Mouse (Mus musculus) hindbrain, embryonic 12.5 days (tissue): ENCODE results near the gene Fhit. TPM values are rescaled to one million over a fixed set of nuclear protein-coding genes. Genes with fewer than 3 reads are reported as not detected.

ENCODE experiments used
- ATAC-seq: fragments of 200-750 bp; cut with Nextera tagmentation; 2 replicates; pipeline ENCODE4 v1.8.0; 2017; ENCODE audit warnings: moderate TSS enrichment; ENCODE audit not compliant: low FRiP score
- H3K27ac ChIP-seq: fragments of 300-500 bp; sonication (generic); 2 replicates; pipeline ENCODE4 v1.5.1; 2016; ENCODE audit warnings: mild to moderate bottlenecking
- H3K27me3 ChIP-seq: fragments of 300-500 bp; sonication (generic); 2 replicates; pipeline ENCODE4 v1.6.1; 2016; ENCODE audit warnings: mild to moderate bottlenecking
- H3K36me3 ChIP-seq: fragments of 300-500 bp; sonication (generic); 2 replicates; pipeline ENCODE4 v1.6.1; 2016; ENCODE audit warnings: mild to moderate bottlenecking
- H3K4me1 ChIP-seq: fragments of 300-500 bp; sonication (generic); 2 replicates; pipeline ENCODE4 v1.6.1; 2016
- H3K4me2 ChIP-seq: fragments of 300-500 bp; sonication (generic); replicated peaks from 2 replicates; pipeline ENCODE4 v1.6.1; 2016; ENCODE audit warnings: mild to moderate bottlenecking
- H3K4me3 ChIP-seq: fragments of 300-500 bp; sonication (generic); 2 replicates; pipeline ENCODE4 v1.5.1; 2016; ENCODE audit warnings: mild to moderate bottlenecking
- H3K9ac ChIP-seq: fragments of 300-500 bp; sonication (generic); 2 replicates; pipeline ENCODE4 v1.6.1; 2016; ENCODE audit warnings: mild to moderate bottlenecking, moderate library complexity
- H3K9me3 ChIP-seq: fragments of 300-500 bp; sonication (generic); replicated peaks from 2 replicates; pipeline ENCODE4 v1.6.1; 2016; ENCODE audit warnings: mild to moderate bottlenecking
- WGBS: fragments of 180-500 bp; shearing (Covaris S2); methylation state at CpG from one replicate; pipeline ENCODE4 v1.1.7; 2016; 5-methylcytosine and 5-hydroxymethylcytosine counted together
- polyA plus RNA-seq: library from polyadenylated mRNA; unstranded; fragments of >200 nt; fragmentation: Nextera tagmentation; extraction: Ambion mirVana; gene quantifications from 2 replicates; pipeline ENCODE4 v1.2.1, GENCODE M21; 2016

Gene Fhit
- polyA plus RNA-seq, 1 experiment from 2014 or later: 5.5 TPM

DNA sequence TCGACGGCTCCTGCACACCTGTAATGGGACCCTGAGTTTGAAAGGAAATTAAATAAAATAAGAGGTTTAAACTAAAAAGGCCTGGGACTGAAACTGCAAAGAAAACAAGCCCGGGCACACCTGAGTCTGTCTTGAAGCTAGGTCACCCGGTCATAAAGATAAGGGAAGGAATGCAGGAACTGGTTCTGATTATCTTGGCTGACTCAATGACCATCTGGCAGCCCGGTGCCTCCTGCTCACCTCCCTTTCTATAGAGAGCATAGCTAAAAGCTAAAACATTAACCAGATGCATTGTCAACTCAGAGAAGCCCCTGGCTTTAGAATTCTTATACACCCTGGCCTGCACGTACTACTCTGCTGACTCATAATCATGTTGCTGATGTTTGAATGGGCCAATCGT lies 1032.7 kb downstream of the Fhit start:
- Histone ChIP-seq H3K27me3 (no peaks in the 10 kb centered on the region), H3K9ac (no peak overlapping the region), H3K9me3 (no peaks in the 10 kb centered on the region), H3K36me3 (no peaks in the 10 kb centered on the region), H3K4me2 (no peak overlapping the region), H3K4me1 (no peaks in the 10 kb centered on the region), H3K4me3 (no peak overlapping the region), H3K27ac (no peak overlapping the region)
- WGBS: 88% methylated on average over 7 of the region's 7 CpGs
- no peak for ATAC-seq

- Histone ChIP-seq H3K9ac (no peak overlapping the region), H3K4me1 (no peaks in the 10 kb centered on the region), H3K27ac (no peak overlapping the region), H3K9me3 (no peaks in the 10 kb centered on the region), H3K4me2 (no peak overlapping the region), H3K4me3 (no peak overlapping the region), H3K36me3 (no peaks in the 10 kb centered on the region), H3K27me3 (no peaks in the 10 kb centered on the region)
- ATAC-seq: no peak
Observed at GRCm38 (mm10) chr14:10126536-10126935, 1035.3 kb downstream of the Fhit start.

- H3K4me1 ChIP-seq: no peaks in the 10 kb centered on the region
- no peaks in the 10 kb centered on the region for H3K36me3 ChIP-seq
- no peak overlapping the region for H3K9ac ChIP-seq
- H3K9me3 ChIP-seq: no peaks in the 10 kb centered on the region
- WGBS: 77% methylated on average over 4 of the region's 4 CpGs
- no peaks in the 10 kb centered on the region for H3K27me3 ChIP-seq
- no peak overlapping the region for H3K27ac ChIP-seq
- ATAC-seq: no peak
- no peak overlapping the region for H3K4me3 ChIP-seq
- H3K4me2 ChIP-seq: no peak overlapping the region
Observed at GRCm38 (mm10) chr14:10122176-10122575, 1039.7 kb downstream of the Fhit start.

DNA sequence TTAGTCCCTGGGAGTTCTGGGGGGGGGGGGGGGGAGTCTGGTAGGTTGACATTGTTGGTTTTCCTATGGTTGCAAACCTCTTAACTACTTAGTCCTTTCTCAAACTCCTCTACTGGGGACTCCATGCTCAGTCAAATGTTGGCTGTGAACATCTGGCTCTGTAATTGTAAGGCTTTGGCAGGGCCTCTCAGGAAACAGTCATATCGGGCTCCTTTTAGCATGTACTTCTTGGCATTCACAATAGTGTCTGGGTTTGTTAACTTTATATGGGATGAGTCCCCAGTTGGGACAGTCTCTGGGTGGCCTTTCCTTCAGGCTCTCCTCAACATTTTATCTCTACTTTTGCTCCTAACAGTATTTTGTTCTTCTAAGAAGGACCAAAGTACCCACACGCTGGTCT lies 1065.6 kb downstream of the Fhit start:
- ATAC-seq: no peak
- Histone ChIP-seq H3K4me3 (no peak overlapping the region), H3K36me3 (no peaks in the 10 kb centered on the region), H3K27me3 (no peaks in the 10 kb centered on the region), H3K9me3 (no peaks in the 10 kb centered on the region), H3K27ac (no peak overlapping the region), H3K9ac (no peak overlapping the region), H3K4me2 (no peak overlapping the region), H3K4me1 (no peaks in the 10 kb centered on the region)
- 95% methylated on average over 2 of the region's 2 CpGs for WGBS

GRCm38 (mm10) chr14:10079062-10079461 lies 1082.8 kb downstream of the Fhit start:
- Histone ChIP-seq H3K27ac (no peak overlapping the region), H3K4me1 (no peaks in the 10 kb centered on the region), H3K4me2 (no peak overlapping the region), H3K9ac (no peak overlapping the region), H3K9me3 (no peaks in the 10 kb centered on the region), H3K36me3 (no peaks in the 10 kb centered on the region), H3K27me3 (no peaks in the 10 kb centered on the region), H3K4me3 (no peak overlapping the region)
- ATAC-seq: no peak
- WGBS: 90% methylated on average over 3 of the region's 3 CpGs

GRCm38 (mm10) chr14:10049947-10050346 lies 1111.9 kb downstream of the Fhit start:
- Histone ChIP-seq H3K4me3 (no peak overlapping the region), H3K27ac (no peak overlapping the region), H3K9me3 (no peaks in the 10 kb centered on the region), H3K36me3 (no peaks in the 10 kb centered on the region), H3K4me1 (peaks cover 3% of the 10 kb centered on the region; the same call in 1 of the 2 replicates), H3K4me2 (no peak overlapping the region), H3K9ac (no peak overlapping the region), H3K27me3 (no peaks in the 10 kb centered on the region)
- no peak for ATAC-seq
- 77% methylated on average over 3 of the region's 3 CpGs for WGBS

DNA sequence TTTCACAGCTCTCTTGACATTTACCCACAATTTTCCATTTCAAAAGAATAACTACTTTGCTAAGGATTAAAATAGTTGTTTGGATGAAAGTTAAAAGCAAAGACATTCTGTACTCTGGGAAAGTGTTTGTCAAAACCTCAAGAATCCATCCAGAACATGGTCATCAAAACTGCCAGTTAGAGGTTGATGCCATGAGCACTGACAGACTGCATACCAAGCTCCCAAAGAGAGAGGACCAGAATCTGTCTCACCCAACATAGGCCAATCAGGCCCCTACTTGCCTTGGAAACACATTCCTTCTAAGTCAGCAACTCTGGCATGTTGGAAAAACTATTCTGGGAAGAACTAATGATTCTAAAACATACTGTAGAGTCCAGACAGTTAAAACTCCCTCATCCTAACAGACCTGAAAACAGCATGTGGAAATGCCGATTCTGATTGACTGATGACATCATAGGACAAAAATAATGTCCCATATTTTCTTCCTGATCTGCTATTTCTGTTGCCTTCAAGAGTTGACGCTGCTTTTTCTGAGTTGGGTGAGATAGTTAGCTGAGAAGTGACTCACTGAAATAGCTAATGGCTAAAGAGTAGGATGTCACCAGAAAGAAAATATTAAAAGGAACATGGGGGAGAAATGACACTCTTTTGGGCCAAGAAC lies 1114.6 kb downstream of the Fhit start:
- Histone ChIP-seq H3K4me3 (no peak overlapping the region), H3K4me1 (peaks cover 3% of the 10 kb centered on the region; the same call in 1 of the 2 replicates), H3K27me3 (no peaks in the 10 kb centered on the region), H3K36me3 (no peaks in the 10 kb centered on the region), H3K9ac (no peak overlapping the region), H3K27ac (no peak overlapping the region), H3K4me2 (no peak overlapping the region), H3K9me3 (no peaks in the 10 kb centered on the region)
- no peak for ATAC-seq
- WGBS: 96% methylated on average over 2 of the region's 2 CpGs

DNA sequence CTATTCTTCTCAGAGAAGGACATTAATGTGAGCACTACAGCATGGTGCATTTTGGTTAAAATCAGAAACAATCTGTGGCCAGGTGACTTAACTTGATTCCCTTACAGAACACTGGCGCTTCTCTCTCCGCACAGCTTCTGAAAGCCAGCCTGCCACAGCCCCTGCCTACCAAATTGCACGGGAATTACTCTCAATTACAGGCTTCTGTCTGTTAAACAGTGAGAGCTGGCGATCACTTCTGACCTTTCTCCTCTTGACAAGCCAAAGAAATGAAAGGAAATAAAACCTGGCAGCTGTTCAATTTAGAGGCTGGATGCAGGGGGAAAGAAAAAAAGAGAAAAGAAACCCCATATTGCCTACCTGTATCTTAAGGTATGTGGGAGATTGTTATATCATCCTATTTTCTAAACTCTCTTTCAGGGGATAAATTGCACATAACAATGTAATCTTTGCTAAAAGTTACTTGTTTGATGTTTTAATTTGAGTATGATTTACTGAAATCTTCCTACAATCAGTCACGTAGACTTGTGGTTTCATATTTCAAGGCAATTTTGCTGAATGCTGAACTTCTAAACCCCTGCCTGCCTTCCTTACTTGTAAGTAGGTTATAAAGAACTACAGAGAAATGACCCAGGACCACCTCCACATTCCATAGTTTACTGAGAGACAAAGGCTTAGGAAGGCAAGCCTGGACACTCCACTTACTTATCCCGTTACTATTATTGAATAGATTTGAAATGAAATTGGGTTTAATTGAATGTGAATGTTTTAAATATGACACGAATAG lies 1115.3 kb downstream of the Fhit start:
- no peak overlapping the region for H3K27ac ChIP-seq
- no peak overlapping the region for H3K4me2 ChIP-seq
- H3K9me3 ChIP-seq: no peaks in the 10 kb centered on the region
- no peaks in the 10 kb centered on the region for H3K36me3 ChIP-seq
- ATAC-seq: no peak
- H3K4me3 ChIP-seq: no peak overlapping the region
- H3K27me3 ChIP-seq: no peaks in the 10 kb centered on the region
- 26% methylated on average over 7 of the region's 7 CpGs for WGBS
- peaks cover 3% of the 10 kb centered on the region; the same call in 1 of the 2 replicates for H3K4me1 ChIP-seq
- no peak overlapping the region for H3K9ac ChIP-seq

- 88% methylated on average over 6 of the region's 6 CpGs for WGBS
- Histone ChIP-seq H3K36me3 (no peaks in the 10 kb centered on the region), H3K4me2 (no peak overlapping the region), H3K4me3 (no peak overlapping the region), H3K27ac (no peak overlapping the region), H3K9ac (no peak overlapping the region), H3K27me3 (peaks cover 7% of the 10 kb centered on the region), H3K9me3 (no peaks in the 10 kb centered on the region), H3K4me1 (no peaks in the 10 kb centered on the region; the same call in 1 of the 2 replicates)
- ATAC-seq: no peak
Observed at GRCm38 (mm10) chr14:10038021-10038420, 1123.8 kb downstream of the Fhit start.

DNA sequence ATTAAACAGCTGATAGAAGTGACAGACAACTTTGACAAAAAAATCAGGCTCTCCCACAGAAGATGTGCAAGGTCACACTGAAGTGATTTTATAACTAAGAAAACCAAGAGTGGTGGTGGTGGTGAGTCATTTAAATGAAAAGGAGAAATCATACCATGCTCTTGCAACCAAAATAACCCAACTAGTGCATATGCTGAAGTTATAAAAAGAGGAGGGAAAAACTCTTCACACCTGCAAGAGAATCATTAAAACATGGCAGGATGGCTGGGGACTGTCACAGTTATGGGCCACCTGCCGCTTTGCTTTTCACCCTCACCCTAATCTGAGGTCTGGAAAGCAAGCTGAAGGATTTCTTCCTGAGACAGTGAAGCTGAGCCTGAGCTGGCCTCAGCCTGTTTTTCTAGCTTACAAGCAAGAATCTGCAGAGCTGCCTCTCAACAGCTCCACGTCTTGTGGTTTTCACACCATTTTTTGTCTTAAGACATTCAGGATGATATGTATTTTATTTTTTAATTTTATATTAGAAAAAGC lies 1125.1 kb downstream of the Fhit start:
- Histone ChIP-seq H3K4me3 (no peak overlapping the region), H3K27ac (no peak overlapping the region), H3K36me3 (no peaks in the 10 kb centered on the region), H3K27me3 (peaks cover 7% of the 10 kb centered on the region), H3K4me1 (no peaks in the 10 kb centered on the region; the same call in 1 of the 2 replicates), H3K4me2 (no peak overlapping the region), H3K9ac (no peak overlapping the region), H3K9me3 (no peaks in the 10 kb centered on the region)
- 71% methylated on average over 2 of the region's 2 CpGs for WGBS
- no peak for ATAC-seq

DNA sequence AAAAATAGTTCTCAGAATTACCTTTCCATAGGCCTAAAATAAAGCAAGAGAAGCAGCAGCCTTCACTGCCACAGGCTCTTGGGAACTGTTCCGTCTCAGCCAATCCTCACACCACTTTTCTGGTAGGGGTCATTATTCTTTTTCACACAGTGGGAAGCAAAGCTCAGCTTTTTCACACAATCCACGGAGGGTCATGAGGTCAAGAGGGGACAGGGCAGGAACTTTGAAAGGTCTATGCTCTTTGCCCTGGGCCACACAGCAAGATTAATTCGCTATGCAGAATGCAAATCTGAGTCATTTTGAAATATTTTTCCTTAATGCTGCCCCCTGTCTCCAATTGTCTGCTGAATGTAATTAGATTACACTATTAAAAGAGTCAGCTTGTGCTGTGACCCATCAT lies 1126.2 kb downstream of the Fhit start:
- Histone ChIP-seq H3K27me3 (peaks cover 7% of the 10 kb centered on the region), H3K9ac (no peak overlapping the region)
- 8% methylated on average over 3 of the region's 3 CpGs for WGBS

DNA sequence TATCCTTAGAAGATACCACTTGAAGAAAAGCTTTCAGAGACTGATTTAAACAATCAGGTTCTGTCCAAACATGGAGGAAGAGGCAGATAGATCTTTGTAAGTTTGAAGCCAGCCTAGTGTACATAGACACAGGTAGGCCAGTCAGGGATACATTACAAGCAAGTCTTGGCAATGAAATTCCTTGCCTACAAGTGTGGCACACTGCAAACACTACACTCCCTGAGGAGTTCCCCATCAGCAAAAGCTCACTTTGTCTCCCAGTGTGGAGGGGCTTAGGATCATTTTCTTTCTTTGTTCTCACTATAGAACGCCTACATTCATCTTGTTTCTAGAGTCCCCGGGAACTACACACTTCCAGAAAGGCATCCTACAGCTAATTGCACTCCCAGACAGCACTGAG lies 1126.6 kb downstream of the Fhit start:
- Histone ChIP-seq H3K4me3 (no peak overlapping the region), H3K9ac (no peak overlapping the region), H3K4me2 (no peak overlapping the region), H3K9me3 (no peaks in the 10 kb centered on the region), H3K36me3 (no peaks in the 10 kb centered on the region), H3K4me1 (no peaks in the 10 kb centered on the region; the same call in 1 of the 2 replicates), H3K27me3 (peaks cover 7% of the 10 kb centered on the region), H3K27ac (no peak overlapping the region)
- 21% methylated on average over 2 of the region's 2 CpGs for WGBS
- no peak for ATAC-seq

More for the DNA sequence above, 1126.2 kb downstream of the Fhit start:
- no peak overlapping the region for H3K27ac ChIP-seq
- no peak overlapping the region for H3K4me2 ChIP-seq
- no peak overlapping the region for H3K4me3 ChIP-seq
- ATAC-seq: no peak
- no peaks in the 10 kb centered on the region for H3K9me3 ChIP-seq
- H3K36me3 ChIP-seq: no peaks in the 10 kb centered on the region
- H3K4me1 ChIP-seq: no peaks in the 10 kb centered on the region; the same call in 1 of the 2 replicates
